ENCODE assay signal across 12 mouse cellular contexts in the genomic region with DNA sequence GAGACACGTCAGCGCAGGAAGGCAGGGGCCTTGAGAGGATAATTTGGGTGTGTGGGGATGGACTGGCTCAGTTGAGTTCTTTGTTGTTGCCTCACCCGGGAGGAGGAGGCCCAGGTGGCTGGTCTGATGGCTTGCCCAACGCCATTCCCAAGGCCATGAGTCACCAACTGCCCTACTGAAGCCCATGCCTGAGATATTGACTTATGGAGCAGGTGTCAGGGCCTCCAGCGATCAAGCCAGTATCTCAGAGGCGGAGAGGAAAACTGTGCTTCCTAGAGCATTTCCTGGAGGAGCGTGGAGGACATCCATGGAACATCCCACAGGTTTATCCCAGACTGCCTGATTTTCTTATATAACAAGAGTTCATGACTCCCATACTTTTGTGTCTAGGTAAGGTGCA. TPM values are rescaled to one million over a fixed set of nuclear protein-coding genes. Genes with fewer than 3 reads are reported as not detected.
DNase-seq lines count a peak whose midpoint lies in the region; ATAC-seq lines count a peak whose summit lies in the region.
"Had no signal": no experiment of that assay in that cellular context is flagged by ENCODE, and none has a peak within 500 bp of the region (broad histone marks: within the 10 kb centered on the region; RNA-seq: fewer than 3 reads in every experiment).

No protein-coding gene starts in this region.

- 75% methylated on average over 7 of the region's 7 CpGs for WGBS in heart, embryonic 15.5 days
- WGBS in intestine, embryonic 16.5 days, result 51% methylated on average over 7 of the region's 7 CpGs

- no peak for DNase-seq in heart, adult 18-20 months
- DNase-seq in 3134 (ENCODE audit: extremely low read depth, insufficient read length, low spot score), result peak; percentile 78
- peak; percentile 58 for DNase-seq in 3T3-L1 (ENCODE audit: low read depth, low spot score)
- DNase-seq in layer of hippocampus, adult 9-10 months (ENCODE audit: low spot score), result no peak

- H3K36me3 ChIP-seq in heart, embryonic 15.5 days, result no peaks in the 10 kb centered on the region
- no peaks in the 10 kb centered on the region for H3K36me3 ChIP-seq in intestine, embryonic 16.5 days (ENCODE audit: control insufficient read depth, insufficient read depth, low read length)

- peaks cover 36% of the 10 kb centered on the region for H3K4me1 ChIP-seq in heart, embryonic 15.5 days (replicated peaks)
- peaks cover 26% of the 10 kb centered on the region for H3K4me1 ChIP-seq in intestine, embryonic 16.5 days (ENCODE audit: control insufficient read depth, insufficient read depth, low read length)

- no peak overlapping the region for H3K9ac ChIP-seq in heart, embryonic 15.5 days
- no peak overlapping the region for H3K9ac ChIP-seq in intestine, embryonic 16.5 days (ENCODE audit: low read depth, low read length)
- H3K9ac ChIP-seq: neural tube, embryonic 13.5 days had no signal

- no peak overlapping the region for H3K4me2 ChIP-seq in heart, embryonic 15.5 days
- H3K4me2 ChIP-seq in intestine, embryonic 16.5 days (ENCODE audit: low read depth, low read length), result no peak overlapping the region
- H3K4me2 ChIP-seq: neural tube, embryonic 13.5 days had no signal

- H3K4me3 ChIP-seq in heart, embryonic 15.5 days, result no peak overlapping the region
- no peak overlapping the region for H3K4me3 ChIP-seq in intestine, embryonic 16.5 days (ENCODE audit: low read length)
- H3K4me3 ChIP-seq: limb, embryonic 10.5 days; neural tube, embryonic 13.5 days had no signal

- 0 out of 2 replicates have a peak, but pooled peaks cover 5% of the 10 kb centered on the region for H3K27me3 ChIP-seq in heart, embryonic 15.5 days
- no peaks in the 10 kb centered on the region for H3K27me3 ChIP-seq in intestine, embryonic 16.5 days (replicated peaks; ENCODE audit: control insufficient read depth, insufficient read depth, low read length)

- 0 out of 2 replicates have a peak overlapping the region, but pooled peaks have one; percentile 65 for H3K27ac ChIP-seq in heart, embryonic 15.5 days
- H3K27ac ChIP-seq in intestine, embryonic 16.5 days (ENCODE audit: low read length), result peak overlapping the region; percentile 75

- ATAC-seq in heart, embryonic 15.5 days (replicated peaks; ENCODE audit: insufficient number of reproducible peaks, insufficient read depth, low FRiP score, low read depth), result no peak
- no peak for ATAC-seq in intestine, embryonic 16.5 days
- ATAC-seq in erythroblast, adult 5-6 weeks (replicated peaks; ENCODE audit: low FRiP score, poor library complexity, severe bottlenecking), result no peak
- ATAC-seq: midbrain, embryonic 16.5 days had no signal

- no peaks in the 10 kb centered on the region for H3K9me3 ChIP-seq in heart, embryonic 15.5 days (replicated peaks)
- no peaks in the 10 kb centered on the region for H3K9me3 ChIP-seq in intestine, embryonic 16.5 days (ENCODE audit: control insufficient read depth, low read length)
- H3K9me3 ChIP-seq: limb, embryonic 10.5 days; neural tube, embryonic 13.5 days had no signal

RNA-seq across cellular contexts. Expression of a gene that starts 0.7 kb away (rescaled TPM):
- 54.4 and 70.1 TPM in 2 replicates for polyA plus RNA-seq in heart, embryonic 15.5 days (2015; fragmentation: Nextera tagmentation; extraction: Ambion mirVana)
- 10 to 100 TPM; 87.2 to 90.7 TPM for total RNA-seq in heart, adult 18-20 months (2021)
- 89.8 and 91.3 TPM in 2 replicates for polyA plus RNA-seq in intestine, embryonic 16.5 days (2015; fragmentation: Nextera tagmentation; extraction: Ambion mirVana)
- total RNA-seq in erythroblast, adult 5-6 weeks (2015; ENCODE audit: low replicate concordance), result 11.3 and 22.7 TPM in 2 replicates
- total RNA-seq in erythroblast, adult 5-6 weeks (2017; ENCODE audit: low replicate concordance), result 2.9 and 5.5 TPM in 2 replicates

RNA-seq across cellular contexts. Expression of a gene that starts 0.8 kb away (rescaled TPM):
- polyA plus RNA-seq in heart, embryonic 15.5 days (2015; fragmentation: Nextera tagmentation; extraction: Ambion mirVana), result 0.81 and 1.6 TPM in 2 replicates
- 1 to 10 TPM in 1 of 2 experiments, under 1 TPM in 1; 0.75 to 1.4 TPM for total RNA-seq in heart, adult 18-20 months (2021)
- 1.7 and 2.0 TPM in 2 replicates for polyA plus RNA-seq in intestine, embryonic 16.5 days (2015; fragmentation: Nextera tagmentation; extraction: Ambion mirVana)
- not detected in 2 replicates for total RNA-seq in erythroblast, adult 5-6 weeks (2015; ENCODE audit: low replicate concordance)
- total RNA-seq in erythroblast, adult 5-6 weeks (2017; ENCODE audit: low replicate concordance), result not detected in 2 replicates

RNA-seq across cellular contexts. Expression of a gene that starts 20.5 kb away (rescaled TPM):
- not detected in 2 replicates for polyA plus RNA-seq in heart, embryonic 15.5 days (2015; fragmentation: Nextera tagmentation; extraction: Ambion mirVana)
- not detected for total RNA-seq in heart, adult 18-20 months (2021)
- 0.12 and 0.57 TPM in 2 replicates for polyA plus RNA-seq in intestine, embryonic 16.5 days (2015; fragmentation: Nextera tagmentation; extraction: Ambion mirVana)
- not detected in 2 replicates for total RNA-seq in erythroblast, adult 5-6 weeks (2015; ENCODE audit: low replicate concordance)
- 1.3 TPM in 1 of 2 replicates, not detected in the other for total RNA-seq in erythroblast, adult 5-6 weeks (2017; ENCODE audit: low replicate concordance)
- polyA plus RNA-seq: liver, embryonic 16.5 days; midbrain, embryonic 16.5 days had no signal

RNA-seq across cellular contexts. Expression of a gene that starts 28.1 kb away (rescaled TPM):
- 27.9 and 30.6 TPM in 2 replicates for polyA plus RNA-seq in heart, embryonic 15.5 days (2015; fragmentation: Nextera tagmentation; extraction: Ambion mirVana)
- 10 to 100 TPM; 21.8 to 22.6 TPM for total RNA-seq in heart, adult 18-20 months (2021)
- polyA plus RNA-seq in intestine, embryonic 16.5 days (2015; fragmentation: Nextera tagmentation; extraction: Ambion mirVana), result 7.0 and 7.7 TPM in 2 replicates
- total RNA-seq in erythroblast, adult 5-6 weeks (2015; ENCODE audit: low replicate concordance), result not detected in 2 replicates
- not detected in 2 replicates for total RNA-seq in erythroblast, adult 5-6 weeks (2017; ENCODE audit: low replicate concordance)
- total RNA-seq: megakaryocyte progenitor cell, adult 5-6 weeks had no signal

RNA-seq across cellular contexts. Expression of a gene that starts 30.6 kb away (rescaled TPM):
- 27.5 and 32.5 TPM in 2 replicates for polyA plus RNA-seq in heart, embryonic 15.5 days (2015; fragmentation: Nextera tagmentation; extraction: Ambion mirVana)
- 10 to 100 TPM; 19.3 to 23.0 TPM for total RNA-seq in heart, adult 18-20 months (2021)
- polyA plus RNA-seq in intestine, embryonic 16.5 days (2015; fragmentation: Nextera tagmentation; extraction: Ambion mirVana), result 37.0 and 38.1 TPM in 2 replicates
- total RNA-seq in erythroblast, adult 5-6 weeks (2015; ENCODE audit: low replicate concordance), result 0.58 and 4.2 TPM in 2 replicates
- 2.5 and 3.5 TPM in 2 replicates for total RNA-seq in erythroblast, adult 5-6 weeks (2017; ENCODE audit: low replicate concordance)

Comparison
In these comparisons a context has a peak if more than half of its experiments do, and no peak if none do; other contexts are left out.
1. DNase-seq: peak in 3134 (single experiment) and 3T3-L1 (single experiment); none in heart, adult 18-20 months (0 of 2) and layer of hippocampus, adult 9-10 months (single experiment).